Mouse (Mus musculus): Measurements from ENCODE around the gene Arhgef40. TPM values are rescaled to one million over a fixed set of nuclear protein-coding genes. Genes with fewer than 3 reads are reported as not detected.
A peak's percentile ranks its signal among the peaks of the same experiment; 100 is the strongest.

The Arhgef40 gene
- 36.1 and 37.4 TPM in 2 replicates for polyA plus RNA-seq (2012; rRNA removed)

- DNase-seq = peak; percentile 83
- 1% methylated on average over 72 of the region's 74 CpGs for WGBS
- no peaks in the 10 kb centered on the region for H3K36me3 ChIP-seq (ENCODE audit: control insufficient read depth, insufficient read depth, low read length)
- H3K27ac ChIP-seq (ENCODE audit: insufficient read depth, low read depth, low read length) = peak within 1 kb of the TSS; percentile 66
- no peaks in the 10 kb centered on the region for H3K27me3 ChIP-seq (replicated peaks; ENCODE audit: control insufficient read depth, insufficient read depth, low read length)
- TF ChIP-seq CTCF (conservative IDR thresholded peaks at IDR 0.05; ENCODE audit: insufficient read depth, insufficient read length, low read depth, low read length) = no peak
- peak within 1 kb of the TSS; percentile 80 for H3K4me3 ChIP-seq (ENCODE audit: insufficient read depth, low read depth, low read length)
- no peaks in the 10 kb centered on the region for H3K4me1 ChIP-seq (ENCODE audit: control insufficient read depth, insufficient read depth, low read length)
Measured at GRCm38 (mm10) chr14:51984247-51985231, at the start of gene Arhgef40. Gene Arhgef40 (plus strand): TSS chr14:51984719.

- DNase-seq = no peak
- no peaks in the 10 kb centered on the region for H3K36me3 ChIP-seq (ENCODE audit: control insufficient read depth, insufficient read depth, low read length)
- WGBS = 89% methylated on average over 9 of the region's 9 CpGs
- no peak overlapping the region for H3K4me3 ChIP-seq (ENCODE audit: insufficient read depth, low read depth, low read length)
- no peak for TF ChIP-seq CTCF (conservative IDR thresholded peaks at IDR 0.05; ENCODE audit: insufficient read depth, insufficient read length, low read depth, low read length)
- no peak for TF ChIP-seq POLR2A (IDR thresholded peaks at IDR 0.05; ENCODE audit: low read depth, low read length)
- no peaks in the 10 kb centered on the region for H3K27me3 ChIP-seq (replicated peaks; ENCODE audit: control insufficient read depth, insufficient read depth, low read length)
- H3K4me1 ChIP-seq (ENCODE audit: control insufficient read depth, insufficient read depth, low read length) = no peaks in the 10 kb centered on the region; the same call in 1 of the 2 replicates
- no peak overlapping the region for H3K27ac ChIP-seq (ENCODE audit: insufficient read depth, low read depth, low read length)
Measured at GRCm38 (mm10) chr14:51939005-51939404, 45.5 kb upstream of the Arhgef40 start.

- TF ChIP-seq POLR2A (IDR thresholded peaks at IDR 0.05; ENCODE audit: low read depth, low read length) (no peak), CTCF (conservative IDR thresholded peaks at IDR 0.05; ENCODE audit: insufficient read depth, insufficient read length, low read depth, low read length) (no peak)
- DNase-seq = peak; percentile 76
- 39% methylated on average over 8 of the region's 8 CpGs for WGBS
- Histone ChIP-seq H3K27ac (ENCODE audit: insufficient read depth, low read depth, low read length) (peak overlapping the region; percentile 62), H3K36me3 (ENCODE audit: control insufficient read depth, insufficient read depth, low read length) (no peaks in the 10 kb centered on the region), H3K4me1 (ENCODE audit: control insufficient read depth, insufficient read depth, low read length) (no peaks in the 10 kb centered on the region; the same call in 1 of the 2 replicates), H3K4me3 (ENCODE audit: insufficient read depth, low read depth, low read length) (no peak overlapping the region), H3K27me3 (replicated peaks; ENCODE audit: control insufficient read depth, insufficient read depth, low read length) (no peaks in the 10 kb centered on the region)
Measured at GRCm38 (mm10) chr14:51940944-51941560, 43.5 kb upstream of the Arhgef40 start.

- Histone ChIP-seq H3K27me3 (replicated peaks; ENCODE audit: control insufficient read depth, insufficient read depth, low read length) (no peaks in the 10 kb centered on the region), H3K36me3 (ENCODE audit: control insufficient read depth, insufficient read depth, low read length) (no peaks in the 10 kb centered on the region), H3K27ac (ENCODE audit: insufficient read depth, low read depth, low read length) (peak overlapping the region; percentile 62), H3K4me3 (ENCODE audit: insufficient read depth, low read depth, low read length) (no peak overlapping the region), H3K4me1 (ENCODE audit: control insufficient read depth, insufficient read depth, low read length) (no peaks in the 10 kb centered on the region; the same call in 1 of the 2 replicates)
- DNase-seq = no peak
- 49% methylated on average over 9 of the region's 9 CpGs for WGBS
- TF ChIP-seq CTCF (conservative IDR thresholded peaks at IDR 0.05; ENCODE audit: insufficient read depth, insufficient read length, low read depth, low read length) (no peak), POLR2A (IDR thresholded peaks at IDR 0.05; ENCODE audit: low read depth, low read length) (no peak)
Measured at GRCm38 (mm10) chr14:51941577-51941976, 42.9 kb upstream of the Arhgef40 start.

- 48% methylated on average over 7 of the region's 7 CpGs for WGBS
- H3K4me3 ChIP-seq (ENCODE audit: insufficient read depth, low read depth, low read length) = no peak overlapping the region
- no peaks in the 10 kb centered on the region for H3K36me3 ChIP-seq (ENCODE audit: control insufficient read depth, insufficient read depth, low read length)
- no peaks in the 10 kb centered on the region; the same call in 1 of the 2 replicates for H3K4me1 ChIP-seq (ENCODE audit: control insufficient read depth, insufficient read depth, low read length)
- H3K27ac ChIP-seq (ENCODE audit: insufficient read depth, low read depth, low read length) = no peak overlapping the region
- H3K27me3 ChIP-seq (replicated peaks; ENCODE audit: control insufficient read depth, insufficient read depth, low read length) = no peaks in the 10 kb centered on the region
- no peak for TF ChIP-seq CTCF (conservative IDR thresholded peaks at IDR 0.05; ENCODE audit: insufficient read depth, insufficient read length, low read depth, low read length)
- no peak for TF ChIP-seq POLR2A (IDR thresholded peaks at IDR 0.05; ENCODE audit: low read depth, low read length)
- no peak for DNase-seq
Measured at GRCm38 (mm10) chr14:51942236-51942635, 42.3 kb upstream of the Arhgef40 start.

GRCm38 (mm10) chr14:51943336-51943735, 41.2 kb upstream of the Arhgef40 start:
- no peak for TF ChIP-seq POLR2A (IDR thresholded peaks at IDR 0.05; ENCODE audit: low read depth, low read length)
- no peak for TF ChIP-seq CTCF (conservative IDR thresholded peaks at IDR 0.05; ENCODE audit: insufficient read depth, insufficient read length, low read depth, low read length)
- no peak for DNase-seq
- 80% methylated on average over 6 of the region's 6 CpGs for WGBS
- Histone ChIP-seq H3K4me1 (ENCODE audit: control insufficient read depth, insufficient read depth, low read length) (no peaks in the 10 kb centered on the region), H3K4me3 (ENCODE audit: insufficient read depth, low read depth, low read length) (no peak overlapping the region), H3K27me3 (replicated peaks; ENCODE audit: control insufficient read depth, insufficient read depth, low read length) (no peaks in the 10 kb centered on the region), H3K27ac (ENCODE audit: insufficient read depth, low read depth, low read length) (no peak overlapping the region), H3K36me3 (ENCODE audit: control insufficient read depth, insufficient read depth, low read length) (no peaks in the 10 kb centered on the region)

- H3K27ac ChIP-seq (ENCODE audit: insufficient read depth, low read depth, low read length) = no peak overlapping the region
- no peaks in the 10 kb centered on the region for H3K27me3 ChIP-seq (replicated peaks; ENCODE audit: control insufficient read depth, insufficient read depth, low read length)
- H3K4me1 ChIP-seq (ENCODE audit: control insufficient read depth, insufficient read depth, low read length) = no peaks in the 10 kb centered on the region
- no peak for DNase-seq
- no peaks in the 10 kb centered on the region for H3K36me3 ChIP-seq (ENCODE audit: control insufficient read depth, insufficient read depth, low read length)
- H3K4me3 ChIP-seq (ENCODE audit: insufficient read depth, low read depth, low read length) = no peak overlapping the region
- TF ChIP-seq POLR2A (IDR thresholded peaks at IDR 0.05; ENCODE audit: low read depth, low read length) (no peak), CTCF (conservative IDR thresholded peaks at IDR 0.05; ENCODE audit: insufficient read depth, insufficient read length, low read depth, low read length) (no peak)
- WGBS = 61% methylated on average over 2 of the region's 2 CpGs
Measured at GRCm38 (mm10) chr14:51960316-51960715, 24.2 kb upstream of the Arhgef40 start.

All from kidney, adult 2 months (tissue).